Mouse (Mus musculus) lung, adult 2 months (tissue): ENCODE results near the gene Ehmt2. TPM values are rescaled to one million over a fixed set of nuclear protein-coding genes. Genes with fewer than 3 reads are reported as not detected.
"Not testable (repeated sequence)": the region's sequence is repeated elsewhere in the genome, so short reads cannot be mapped to it uniquely, and the experiment has no call there.

Experiments
- DNase-seq: peaks from one replicate; pipeline ENCODE4 v3.0.0; 2022
- H3K4me1 ChIP-seq: fragments of 200-500 bp; 2 replicates; pipeline ENCODE4 v1.6.1; 2011; ENCODE audit warnings: low read length; ENCODE audit not compliant: control insufficient read depth, insufficient read depth
- H3K4me3 ChIP-seq: fragments of 200-500 bp; replicated peaks from 2 replicates; pipeline ENCODE3; 2011; ENCODE audit warnings: low read depth, mild to moderate bottlenecking, control low read depth, low read length; ENCODE audit errors: extremely low read depth
- CTCF ChIP-seq: fragments of 200-500 bp; IDR thresholded peaks from 2 replicates; pipeline ENCODE4 v1.5.1; 2011; ENCODE audit warnings: mild to moderate bottlenecking, low read length, control low read depth; ENCODE audit not compliant: insufficient read depth
- POLR2A ChIP-seq: fragments of 200-500 bp; IDR thresholded peaks from 2 replicates; pipeline ENCODE4 v1.6.1; 2011; ENCODE audit warnings: low read depth, mild to moderate bottlenecking, control low read depth, low read length, borderline replicate concordance; ENCODE audit errors: extremely low read depth
- WGBS: fragments of 180-500 bp; shearing (Covaris S2); methylation state at CpG from one replicate; pipeline ENCODE4 v1.1.7; 2018; 5-methylcytosine and 5-hydroxymethylcytosine counted together
- polyA plus RNA-seq: library from polyadenylated mRNA; depleted of rRNA; stranded (reverse); fragments of >200 nt; gene quantifications from 2 replicates; pipeline ENCODE4 v1.2.3, GENCODE M21; 2012

The Ehmt2 gene
- polyA plus RNA-seq, 1 experiment: 199 TPM

DNA sequence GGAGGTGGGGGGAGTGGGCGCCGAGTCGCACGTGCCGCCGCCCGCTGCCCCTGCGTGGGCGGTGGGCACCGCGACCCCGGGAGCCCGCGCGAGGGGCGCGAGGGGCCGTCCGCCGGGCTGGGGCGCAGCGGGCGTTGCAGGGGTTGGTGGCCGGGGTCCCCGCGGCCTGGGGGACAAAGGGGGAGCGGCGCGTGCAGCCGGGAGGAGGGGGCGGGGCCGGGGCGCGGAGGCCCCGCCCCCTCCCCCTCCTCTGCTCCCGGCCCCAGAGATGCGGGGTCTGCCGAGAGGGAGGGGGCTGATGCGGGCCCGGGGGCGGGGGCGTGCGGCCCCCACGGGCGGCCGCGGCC is 410 bp downstream of the Ehmt2 start:
- TF ChIP-seq POLR2A: no peak
- no peak for TF ChIP-seq CTCF
- WGBS: 0% methylated on average over 20 of the region's 47 CpGs
- peaks cover 5% of the 10 kb centered on the region; the same call in 1 of the 2 replicates for H3K4me1 ChIP-seq
- no peak for DNase-seq
- H3K4me3 ChIP-seq: peak overlapping the region; percentile 71

- no peak for TF ChIP-seq CTCF
- 0 out of 2 replicates have a peak, but pooled peaks have one; percentile 13 for TF ChIP-seq POLR2A
- Histone ChIP-seq H3K4me3 (peak overlapping the region; percentile 71), H3K4me1 (peaks cover 5% of the 10 kb centered on the region; the same call in 1 of the 2 replicates)
- peak; percentile 63 for DNase-seq
- 2% methylated on average over 34 of the region's 45 CpGs for WGBS
Observed at GRCm38 (mm10) chr17:34899053-34899889, 1.0 kb downstream of the Ehmt2 start.

GRCm38 (mm10) chr17:34899890-34900243 is 1.6 kb downstream of the Ehmt2 start:
- TF ChIP-seq POLR2A: no peak
- DNase-seq: no peak
- H3K4me1 ChIP-seq: peaks cover 5% of the 10 kb centered on the region; the same call in 1 of the 2 replicates
- 5% methylated on average over 5 of the region's 5 CpGs for WGBS
- H3K4me3 ChIP-seq: peak overlapping the region; percentile 71

GRCm38 (mm10) chr17:34900826-34901225 is 2.6 kb downstream of the Ehmt2 start:
- not testable (repeated sequence) for H3K4me3 ChIP-seq, DNase-seq, H3K4me1 ChIP-seq

GRCm38 (mm10) chr17:34901948-34902347 is 3.7 kb downstream of the Ehmt2 start:
- H3K4me3 ChIP-seq, H3K4me1 ChIP-seq, DNase-seq: not testable (repeated sequence)
- WGBS: 82% methylated on average over 9 of the region's 10 CpGs

DNA sequence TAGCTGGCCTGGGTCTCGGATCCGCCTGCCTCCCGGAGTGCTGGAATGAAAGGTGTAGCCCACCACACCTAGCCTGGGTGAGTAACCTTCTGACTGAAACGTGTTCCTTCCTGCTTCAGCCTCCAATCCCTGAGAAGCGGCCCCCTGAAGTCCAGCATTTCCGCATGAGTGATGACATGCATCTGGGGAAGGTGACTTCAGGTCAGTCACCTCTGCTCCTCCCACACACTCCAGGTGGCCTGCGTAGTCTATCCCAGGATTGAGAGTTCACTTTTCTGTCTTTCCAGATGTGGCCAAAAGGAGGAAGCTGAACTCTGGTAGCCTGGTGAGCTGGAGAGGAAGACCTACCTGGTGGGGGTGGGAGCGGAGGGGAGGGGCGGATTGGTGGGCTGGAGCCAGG is 4.6 kb downstream of the Ehmt2 start:
- H3K4me3 ChIP-seq: no peak overlapping the region
- DNase-seq: no peak
- TF ChIP-seq CTCF: no peak
- no peak for TF ChIP-seq POLR2A
- WGBS: 92% methylated on average over 9 of the region's 9 CpGs
- no peaks in the 10 kb centered on the region for H3K4me1 ChIP-seq

DNA sequence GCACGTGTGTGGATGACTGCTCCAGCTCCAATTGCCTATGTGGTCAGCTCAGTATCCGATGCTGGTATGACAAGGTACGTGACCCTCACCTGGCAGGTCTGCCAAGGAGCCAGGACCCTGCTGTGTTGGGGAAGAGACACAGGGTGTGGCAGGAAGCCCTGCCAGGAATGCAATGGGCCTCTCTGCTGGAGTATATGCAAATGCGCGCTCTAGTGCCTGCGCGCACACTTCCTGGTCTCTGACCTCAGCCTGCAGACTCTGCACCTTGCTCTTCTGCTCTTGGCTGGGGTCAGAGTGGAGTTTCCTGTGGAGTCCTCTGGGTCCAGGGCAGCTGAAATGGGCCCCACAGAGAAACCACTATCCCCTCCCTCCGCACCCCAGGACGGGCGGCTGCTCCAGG is 12.7 kb downstream of the Ehmt2 start:
- Histone ChIP-seq H3K4me3 (no peak overlapping the region), H3K4me1 (no peaks in the 10 kb centered on the region)
- TF ChIP-seq CTCF (no peak), POLR2A (no peak)
- WGBS: 75% methylated on average over 10 of the region's 10 CpGs
- DNase-seq: no peak

DNA sequence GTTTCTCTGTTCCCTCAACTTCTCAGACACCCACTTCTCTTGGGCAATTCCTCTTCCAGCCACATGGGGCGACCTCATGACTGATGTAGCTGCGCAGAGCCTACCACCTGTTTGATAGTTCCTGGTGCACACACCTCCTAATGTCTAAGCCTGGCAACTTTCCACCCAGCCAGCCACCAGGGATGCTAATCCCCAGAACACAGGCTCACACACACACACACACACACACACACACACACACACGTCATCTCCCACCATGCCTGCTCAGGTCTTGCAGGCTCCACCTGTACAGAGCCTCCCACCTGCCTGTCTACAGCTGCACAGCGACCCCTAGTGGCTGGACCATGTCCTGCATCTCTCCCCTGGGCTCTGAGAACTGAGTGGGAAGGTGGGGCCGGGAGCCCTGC is 13.7 kb downstream of the Ehmt2 start:
- no peaks in the 10 kb centered on the region for H3K4me1 ChIP-seq
- TF ChIP-seq CTCF (peak; percentile 97), POLR2A (peak; percentile 18; the same call in 1 of the 2 replicates)
- peak; percentile 87 for DNase-seq
- WGBS: 30% methylated on average over 5 of the region's 5 CpGs
- no peak overlapping the region for H3K4me3 ChIP-seq

DNA sequence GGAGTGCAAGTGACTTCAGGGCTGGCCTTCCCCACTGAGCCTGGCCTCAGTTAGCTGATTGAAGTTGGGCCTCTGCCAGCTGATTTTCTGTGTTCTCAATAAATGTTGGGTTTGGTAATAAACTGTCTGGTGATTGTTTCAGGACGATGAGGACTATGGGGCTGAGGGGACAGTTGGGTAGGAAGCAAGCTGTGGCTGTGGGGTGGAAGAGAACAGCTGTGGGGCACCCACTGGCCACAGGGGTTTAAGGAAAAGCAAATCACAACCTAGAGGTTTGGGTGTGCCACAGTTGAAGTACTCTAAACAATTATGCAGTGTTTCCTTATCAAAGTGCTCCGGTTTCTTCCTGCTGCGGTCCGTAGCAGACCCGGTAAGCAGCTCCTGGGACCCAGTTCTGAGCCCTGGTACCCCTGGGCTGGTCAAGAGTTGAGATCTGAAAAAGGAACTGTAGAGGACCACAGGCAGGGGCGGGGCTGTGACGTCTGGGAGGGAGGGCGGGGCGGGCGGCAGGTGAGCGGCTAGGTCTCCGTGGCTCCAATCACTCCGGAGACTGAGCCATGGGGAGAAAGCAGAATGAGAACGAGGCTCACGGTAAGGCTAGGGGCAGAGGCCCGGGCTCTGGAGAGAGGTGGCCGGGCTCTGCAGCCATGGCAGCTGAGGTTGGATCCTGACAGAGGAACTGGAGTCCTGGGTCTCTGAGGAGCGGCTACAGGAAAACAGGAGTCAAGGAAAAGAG is 15.8 kb downstream of the Ehmt2 start, which contains the start of gene Slc44a4:
Gene Slc44a4, plus strand, starts transcription at position 537 of the 736 bp plus-strand sequence.
- H3K4me1 ChIP-seq: no peaks in the 10 kb centered on the region
- peak; percentile 33 for DNase-seq
- no peak within 1 kb of the TSS for H3K4me3 ChIP-seq
- 43% methylated on average over 18 of the region's 18 CpGs for WGBS
- TF ChIP-seq POLR2A (no peak), CTCF (no peak)

DNA sequence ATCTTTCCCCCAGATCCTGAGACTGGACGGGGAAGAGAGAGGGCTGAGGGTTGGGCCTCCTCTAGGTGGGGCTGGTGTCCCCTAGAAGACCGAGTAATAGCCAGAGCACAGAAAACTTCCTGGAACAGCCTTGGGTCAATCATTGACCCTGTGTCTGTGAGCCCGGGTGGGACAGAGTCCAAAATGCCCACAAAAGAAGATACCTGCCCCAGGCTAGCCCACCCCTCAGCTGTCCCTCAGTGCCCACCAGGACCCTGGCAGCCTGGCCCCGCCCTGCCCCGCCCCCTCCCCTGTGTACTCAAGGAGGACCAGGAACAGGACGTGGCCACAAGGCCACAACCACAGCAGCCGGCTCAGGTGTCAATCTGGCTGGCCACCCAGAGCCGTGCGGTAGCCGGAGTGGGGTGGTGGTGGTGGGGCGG is 17.2 kb downstream of the Ehmt2 start:
- TF ChIP-seq CTCF (peak; percentile 35; the same call in 1 of the 2 replicates), POLR2A (no peak)
- Histone ChIP-seq H3K4me1 (no peaks in the 10 kb centered on the region), H3K4me3 (no peak overlapping the region)
- WGBS: 23% methylated on average over 11 of the region's 11 CpGs
- peak; percentile 48 for DNase-seq
